Mouse (Mus musculus): ENCODE measurements around the gene Cradd. TPM values are rescaled to one million over a fixed set of nuclear protein-coding genes. Genes with fewer than 3 reads are reported as not detected.

Gene Cradd
- polyA plus RNA-seq, 1 experiment from 2014 or later = 9.8 TPM

- no peak for TF ChIP-seq CTCF (IDR thresholded peaks at IDR 0.05; ENCODE audit: low read depth)
- no peak for TF ChIP-seq EP300 (optimal IDR thresholded peaks at IDR 0.05)
- Histone ChIP-seq H3K9me3 (ENCODE audit: control insufficient read depth, low read length) (no peaks in the 10 kb centered on the region), H3K4me1 (replicated peaks; ENCODE audit: control insufficient read depth, insufficient read depth) (peaks cover 8% of the 10 kb centered on the region)
These were observed 172.7 kb downstream of the Cradd start for GRCm38 (mm10) chr10:95151012-95151768.

GRCm38 (mm10) chr10:95149666-95150065, 174.3 kb downstream of the Cradd start:
- no peaks in the 10 kb centered on the region for H3K27me3 ChIP-seq (ENCODE audit: control insufficient read depth, insufficient read depth, low read length)
- TF ChIP-seq EP300 (optimal IDR thresholded peaks at IDR 0.05) = no peak
- TF ChIP-seq CTCF (IDR thresholded peaks at IDR 0.05; ENCODE audit: low read depth) = no peak
- H3K27ac ChIP-seq (replicated peaks) = no peak overlapping the region
- H3K4me1 ChIP-seq (replicated peaks; ENCODE audit: control insufficient read depth, insufficient read depth) = peaks cover 11% of the 10 kb centered on the region
- H3K9me3 ChIP-seq (ENCODE audit: control insufficient read depth, low read length) = no peaks in the 10 kb centered on the region
- no peak overlapping the region for H3K4me3 ChIP-seq (ENCODE audit: low read depth, low read length)
- ATAC-seq (ENCODE audit: low FRiP score, low TSS enrichment) (no peak), DNase-seq (ENCODE audit: low spot score) (no peak)
- H3K36me3 ChIP-seq (ENCODE audit: control insufficient read depth, insufficient read depth, low read length) = no peaks in the 10 kb centered on the region
- H3K4me2 ChIP-seq (replicated peaks; ENCODE audit: low read depth) = no peak overlapping the region
- 25% methylated on average over 1 of the region's 1 CpGs for WGBS
- no peak overlapping the region for H3K9ac ChIP-seq (ENCODE audit: low read length)

More at GRCm38 (mm10) chr10:95151012-95151768, 172.7 kb downstream of the Cradd start:
- Histone ChIP-seq H3K4me3 (ENCODE audit: low read depth, low read length) (no peak overlapping the region), H3K27ac (replicated peaks) (no peak overlapping the region), H3K27me3 (ENCODE audit: control insufficient read depth, insufficient read depth, low read length) (no peaks in the 10 kb centered on the region), H3K4me2 (replicated peaks; ENCODE audit: low read depth) (no peak overlapping the region), H3K36me3 (ENCODE audit: control insufficient read depth, insufficient read depth, low read length) (no peaks in the 10 kb centered on the region), H3K9ac (ENCODE audit: low read length) (no peak overlapping the region)
- WGBS = 85% methylated on average over 6 of the region's 6 CpGs
- no peak for DNase-seq (ENCODE audit: low spot score)
- ATAC-seq (ENCODE audit: low FRiP score, low TSS enrichment) = peak; percentile 76

DNA sequence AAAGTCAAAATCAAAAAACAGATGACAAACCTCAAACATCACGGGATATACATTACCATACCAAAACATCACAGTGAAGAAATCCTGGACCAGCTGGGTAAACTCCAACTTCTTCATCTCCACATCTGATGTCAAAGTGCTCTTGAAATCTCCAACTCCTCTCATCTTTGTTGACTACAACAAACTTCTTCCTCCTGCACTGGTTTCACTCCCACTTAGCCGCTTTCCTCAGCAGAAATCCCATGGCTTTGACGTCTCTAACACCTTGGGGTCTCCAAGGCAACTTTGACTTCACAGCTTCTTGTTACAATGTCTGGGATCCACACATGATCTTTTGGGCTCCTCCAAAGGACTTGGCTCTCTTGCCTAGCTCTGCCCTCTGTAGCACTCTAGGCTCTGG, 175.3 kb downstream of the Cradd start:
- peaks cover 13% of the 10 kb centered on the region for H3K4me1 ChIP-seq (replicated peaks; ENCODE audit: control insufficient read depth, insufficient read depth)

DNA sequence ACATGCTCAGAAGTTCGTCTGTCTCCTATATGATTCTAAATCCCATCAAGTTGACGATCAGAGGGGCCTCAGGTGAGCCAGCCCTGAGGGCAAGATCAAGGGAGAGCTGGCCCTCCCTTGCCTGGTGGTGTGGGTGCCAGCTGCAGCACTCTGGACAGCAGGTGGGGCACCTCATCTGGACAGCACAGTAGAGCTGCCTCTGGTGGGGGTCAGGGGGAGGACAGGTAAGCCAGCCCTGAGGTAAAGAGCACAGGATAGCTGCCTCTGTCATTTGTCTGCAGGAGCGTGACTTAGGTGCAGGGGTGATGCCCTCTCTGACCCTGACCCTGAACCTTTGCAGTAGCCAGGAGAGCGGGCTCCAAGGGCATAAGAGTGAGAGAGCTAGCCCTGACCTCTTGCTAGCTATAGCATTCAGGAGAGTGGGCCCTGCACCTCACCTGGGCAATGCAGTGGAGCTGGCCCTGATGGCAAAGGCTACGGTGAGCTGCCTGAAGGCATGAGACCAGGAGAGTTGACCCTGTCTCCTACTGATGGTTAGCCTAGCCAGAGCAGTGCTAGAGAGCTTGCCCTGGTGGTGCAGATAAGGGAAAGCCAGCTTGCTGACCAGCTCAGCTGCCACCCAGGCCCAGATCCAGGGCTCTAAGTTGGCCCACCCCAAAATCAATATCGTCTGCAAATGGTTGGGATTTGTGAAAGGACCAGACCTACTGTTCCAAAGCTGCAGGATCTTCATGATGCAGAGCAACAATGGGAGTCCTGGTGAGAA, 176.6 kb downstream of the Cradd start:
- H3K9ac ChIP-seq (ENCODE audit: low read length) = no peak overlapping the region
- no peaks in the 10 kb centered on the region for H3K9me3 ChIP-seq (ENCODE audit: control insufficient read depth, low read length)

More for the DNA sequence above, 175.3 kb downstream of the Cradd start:
- Histone ChIP-seq H3K27me3 (ENCODE audit: control insufficient read depth, insufficient read depth, low read length) (no peaks in the 10 kb centered on the region), H3K9me3 (ENCODE audit: control insufficient read depth, low read length) (no peaks in the 10 kb centered on the region), H3K4me3 (ENCODE audit: low read depth, low read length) (no peak overlapping the region), H3K9ac (ENCODE audit: low read length) (no peak overlapping the region), H3K4me2 (replicated peaks; ENCODE audit: low read depth) (no peak overlapping the region), H3K27ac (replicated peaks) (no peak overlapping the region), H3K36me3 (ENCODE audit: control insufficient read depth, insufficient read depth, low read length) (no peaks in the 10 kb centered on the region)
- ATAC-seq (ENCODE audit: low FRiP score, low TSS enrichment) = no peak
- no peak for DNase-seq (ENCODE audit: low spot score)
- TF ChIP-seq CTCF (IDR thresholded peaks at IDR 0.05; ENCODE audit: low read depth) = no peak
- no peak for TF ChIP-seq EP300 (optimal IDR thresholded peaks at IDR 0.05)
- 75% methylated on average over 3 of the region's 3 CpGs for WGBS

DNA sequence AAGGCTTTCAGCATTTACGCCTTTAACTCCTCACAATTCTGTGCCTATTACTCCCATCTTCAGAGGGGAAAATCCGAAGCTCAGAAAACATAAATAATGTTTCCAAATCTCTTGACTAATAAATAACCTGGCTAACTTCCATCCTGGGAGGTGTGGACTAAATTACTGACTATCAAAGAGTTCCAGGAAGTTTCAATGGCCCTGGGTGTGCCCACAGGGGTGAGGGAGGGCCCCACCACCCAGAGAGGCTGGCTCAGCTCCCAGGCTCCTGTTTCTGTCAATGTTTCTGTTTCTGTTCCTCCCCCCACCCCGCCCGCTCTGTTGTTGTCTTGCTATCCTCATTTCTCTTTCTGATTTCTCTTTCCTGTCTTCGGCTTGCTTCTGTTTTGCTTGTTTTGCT, 177.4 kb downstream of the Cradd start:
- Histone ChIP-seq H3K9me3 (ENCODE audit: control insufficient read depth, low read length) (no peaks in the 10 kb centered on the region), H3K27me3 (ENCODE audit: control insufficient read depth, insufficient read depth, low read length) (no peaks in the 10 kb centered on the region), H3K4me1 (replicated peaks; ENCODE audit: control insufficient read depth, insufficient read depth) (peaks cover 27% of the 10 kb centered on the region), H3K36me3 (ENCODE audit: control insufficient read depth, insufficient read depth, low read length) (no peaks in the 10 kb centered on the region), H3K4me3 (ENCODE audit: low read depth, low read length) (no peak overlapping the region), H3K9ac (ENCODE audit: low read length) (no peak overlapping the region), H3K4me2 (replicated peaks; ENCODE audit: low read depth) (0 out of 2 replicates have a peak overlapping the region, but pooled peaks have one; percentile 5), H3K27ac (replicated peaks) (peak overlapping the region; percentile 61)
- ATAC-seq (ENCODE audit: low FRiP score, low TSS enrichment) (peak; percentile 70), DNase-seq (ENCODE audit: low spot score) (peak; percentile 78)
- 24% methylated on average over 5 of the region's 5 CpGs for WGBS
- TF ChIP-seq CTCF (IDR thresholded peaks at IDR 0.05; ENCODE audit: low read depth) (no peak), EP300 (optimal IDR thresholded peaks at IDR 0.05) (peak; percentile 44)

More for the DNA sequence above, 176.6 kb downstream of the Cradd start:
- Histone ChIP-seq H3K36me3 (ENCODE audit: control insufficient read depth, insufficient read depth, low read length) (no peaks in the 10 kb centered on the region), H3K4me1 (replicated peaks; ENCODE audit: control insufficient read depth, insufficient read depth) (peaks cover 26% of the 10 kb centered on the region), H3K4me3 (ENCODE audit: low read depth, low read length) (no peak overlapping the region), H3K27ac (replicated peaks) (peak overlapping the region; percentile 61), H3K27me3 (ENCODE audit: control insufficient read depth, insufficient read depth, low read length) (no peaks in the 10 kb centered on the region), H3K4me2 (replicated peaks; ENCODE audit: low read depth) (no peak overlapping the region)
- TF ChIP-seq CTCF (IDR thresholded peaks at IDR 0.05; ENCODE audit: low read depth) = peak; percentile 43
- TF ChIP-seq EP300 (optimal IDR thresholded peaks at IDR 0.05) = no peak
- ATAC-seq (ENCODE audit: low FRiP score, low TSS enrichment) = peak; percentile 35; the same call in 1 of the 2 replicates
- 79% methylated on average over 6 of the region's 6 CpGs for WGBS
- DNase-seq (ENCODE audit: low spot score) = peak; percentile 33
